Mouse (Mus musculus): Measurements from ENCODE around the gene Creld1. TPM values are rescaled to one million over a fixed set of nuclear protein-coding genes. Genes with fewer than 3 reads are reported as not detected.

Gene Creld1
- total and polyA plus RNA-seq, 3 experiments, result 5.9 to 26.7 TPM; not detected in 1

DNA sequence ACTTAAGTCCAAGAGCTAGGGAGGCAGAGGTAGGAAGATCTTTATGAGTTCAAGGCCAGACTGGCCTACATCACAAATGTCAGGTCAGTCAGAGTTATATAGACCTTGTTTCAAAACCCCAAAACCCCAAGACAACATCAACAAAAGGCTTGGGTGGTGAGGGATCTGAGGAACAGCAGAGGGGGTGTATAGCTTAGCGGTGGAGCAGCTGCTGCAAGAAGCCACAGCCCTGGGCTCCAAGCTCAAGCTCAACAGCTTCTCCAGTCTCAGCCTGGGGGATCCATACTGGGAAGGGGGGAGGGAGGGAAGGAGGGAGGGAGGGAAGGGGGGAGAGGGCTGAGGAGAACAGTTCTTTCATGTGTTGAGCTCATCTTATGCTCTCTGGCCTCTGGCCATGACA, 22.6 kb downstream of the Creld1 start:
- H3K4me3 ChIP-seq (ENCODE audit: control insufficient read depth in 1 of 2, insufficient read depth in 1 of 2, low read depth in 2 of 2, low read length in 2 of 2), result no peak overlapping the region
- H3K36me3 ChIP-seq (ENCODE audit: control insufficient read depth in 1 of 2, insufficient read depth in 2 of 2, low read length in 2 of 2), result no peaks in the 10 kb centered on the region
- no peak overlapping the region for H3K27ac ChIP-seq (ENCODE audit: control insufficient read depth, low read depth, low read length)
- H3K4me1 ChIP-seq (ENCODE audit: control insufficient read depth in 1 of 2, insufficient read depth in 2 of 2, low read length in 2 of 2), result no peaks in the 10 kb centered on the region; a peak in 1 of 4 replicates
- H3K27me3 ChIP-seq (ENCODE audit: control insufficient read depth in 1 of 2, insufficient read depth in 2 of 2, low read length in 2 of 2), result no peaks in the 10 kb centered on the region
- no peaks in the 10 kb centered on the region for H3K9me3 ChIP-seq (replicated peaks; ENCODE audit: insufficient read depth, low read length)
- no peak overlapping the region for H3K9ac ChIP-seq (ENCODE audit: control insufficient read depth, low read depth, low read length, poor library complexity, severe bottlenecking)
- H3K79me2 ChIP-seq (ENCODE audit: control insufficient read depth, insufficient read depth, low read length, poor library complexity), result no peaks in the 10 kb centered on the region
- no peak for TF ChIP-seq TAL1 (IDR thresholded peaks at IDR 0.05; ENCODE audit: low read length)
- TF ChIP-seq ETS1 (IDR thresholded peaks at IDR 0.05; ENCODE audit: low read depth, low read length), result no peak
- no peak for TF ChIP-seq CHD1 (IDR thresholded peaks at IDR 0.05; ENCODE audit: low read depth, low read length)
- TF ChIP-seq CHD2 (IDR thresholded peaks at IDR 0.05; ENCODE audit: low read length), result no peak
- TF ChIP-seq UBTF (IDR thresholded peaks at IDR 0.05; ENCODE audit: borderline replicate concordance, insufficient read depth, low read depth, low read length), result no peak
- no peak for TF ChIP-seq EP300 (IDR thresholded peaks at IDR 0.05; ENCODE audit: low read depth in 1 of 2, low read length in 2 of 2)
- DNase-seq (ENCODE audit: low read depth, low spot score), result no peak

DNA sequence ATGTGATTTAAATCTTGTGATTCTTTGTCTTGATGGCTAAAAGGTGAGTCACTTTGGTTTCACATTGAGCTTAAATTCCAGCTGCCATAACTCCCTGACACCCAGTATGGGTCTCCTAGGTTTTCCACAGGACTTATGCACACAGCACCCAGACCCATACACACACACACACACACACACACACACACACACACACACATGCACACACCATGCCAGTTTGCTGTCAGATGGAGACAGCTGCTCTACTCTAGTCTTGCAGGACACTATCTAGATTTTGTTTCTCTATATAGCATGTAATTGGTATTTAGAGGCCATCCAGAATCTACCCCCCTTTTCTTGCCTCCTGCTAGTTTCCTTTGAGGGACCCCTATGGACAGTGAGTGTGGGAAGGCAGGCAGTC, 24.0 kb downstream of the Creld1 start:
- no peak for DNase-seq (ENCODE audit: low read depth, low spot score)
- Histone ChIP-seq H3K27me3 (ENCODE audit: control insufficient read depth in 1 of 2, insufficient read depth in 2 of 2, low read length in 2 of 2) (no peaks in the 10 kb centered on the region), H3K4me3 (ENCODE audit: control insufficient read depth in 1 of 2, insufficient read depth in 1 of 2, low read depth in 2 of 2, low read length in 2 of 2) (no peak overlapping the region), H3K36me3 (ENCODE audit: control insufficient read depth in 1 of 2, insufficient read depth in 2 of 2, low read length in 2 of 2) (no peaks in the 10 kb centered on the region), H3K9ac (ENCODE audit: control insufficient read depth, low read depth, low read length, poor library complexity, severe bottlenecking) (no peak overlapping the region), H3K9me3 (replicated peaks; ENCODE audit: insufficient read depth, low read length) (no peaks in the 10 kb centered on the region), H3K79me2 (ENCODE audit: control insufficient read depth, insufficient read depth, low read length, poor library complexity) (no peaks in the 10 kb centered on the region), H3K4me1 (ENCODE audit: control insufficient read depth in 1 of 2, insufficient read depth in 2 of 2, low read length in 2 of 2) (no peaks in the 10 kb centered on the region; a peak in 1 of 4 replicates), H3K27ac (ENCODE audit: control insufficient read depth, low read depth, low read length) (no peak overlapping the region)
- TF ChIP-seq RAD21 (IDR thresholded peaks at IDR 0.05; ENCODE audit: low read depth, low read length) (no peak), GABPA (IDR thresholded peaks at IDR 0.05; ENCODE audit: low read depth, low read length) (no peak), MAFK (IDR thresholded peaks at IDR 0.05; ENCODE audit: borderline replicate concordance, low read depth, low read length) (no peak), UBTF (IDR thresholded peaks at IDR 0.05; ENCODE audit: borderline replicate concordance, insufficient read depth, low read depth, low read length) (no peak)

DNA sequence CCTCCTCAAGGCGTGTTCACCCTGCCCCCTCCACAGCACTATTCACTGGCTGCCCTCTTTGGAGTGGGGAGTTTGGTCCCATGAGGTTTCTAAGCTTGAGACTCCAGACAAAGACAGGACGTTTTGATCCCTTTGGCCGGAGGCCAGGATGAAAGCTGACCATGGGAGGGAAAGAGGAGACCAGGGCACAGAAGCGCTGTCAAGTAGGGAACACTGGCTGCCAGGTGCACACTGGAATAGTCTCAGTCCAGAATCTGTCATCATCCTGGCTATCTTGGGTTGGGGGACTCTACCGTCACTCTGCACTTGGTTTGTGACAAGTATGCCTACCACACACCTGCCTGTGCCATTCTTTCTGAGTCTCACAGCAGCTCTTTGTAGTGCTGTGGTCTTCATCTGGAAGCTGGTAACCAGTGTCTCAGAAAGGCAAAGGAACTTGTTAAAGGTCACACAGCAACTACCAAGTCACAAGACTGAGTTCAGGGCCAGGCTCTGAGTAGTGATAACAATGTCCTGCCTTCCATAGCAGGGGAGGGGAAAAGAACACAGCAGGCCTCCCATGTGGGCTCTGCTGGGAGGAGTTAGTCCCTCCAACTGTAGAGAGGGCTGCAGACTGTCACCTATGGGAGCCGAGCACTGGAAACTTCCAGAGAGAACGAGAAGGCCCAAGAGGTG, 25.3 kb downstream of the Creld1 start:
- TF ChIP-seq ELF1 (IDR thresholded peaks at IDR 0.05; ENCODE audit: low read depth, low read length) (no peak), MXI1 (IDR thresholded peaks at IDR 0.05; ENCODE audit: low read depth, low read length) (no peak), MAX (IDR thresholded peaks at IDR 0.05; ENCODE audit: low read length) (no peak), UBTF (IDR thresholded peaks at IDR 0.05; ENCODE audit: borderline replicate concordance, insufficient read depth, low read depth, low read length) (no peak), CTCF (IDR thresholded peaks at IDR 0.05 in 2 of 3, conservative IDR thresholded peaks at IDR 0.05 in 1 of 3; ENCODE audit: control insufficient read depth in 1 of 3, insufficient read depth in 1 of 3, low read depth in 2 of 3, low read length in 3 of 3, poor library complexity in 1 of 3, severe bottlenecking in 1 of 3) (no peak), SMC3 (IDR thresholded peaks at IDR 0.05; ENCODE audit: low read depth, low read length) (no peak), SIN3A (IDR thresholded peaks at IDR 0.05; ENCODE audit: low read length) (no peak), HCFC1 (IDR thresholded peaks at IDR 0.05; ENCODE audit: low read depth, low read length) (no peak), USF2 (IDR thresholded peaks at IDR 0.05; ENCODE audit: borderline replicate concordance in 1 of 2, insufficient read depth in 1 of 2, low read depth in 1 of 2, low read length in 2 of 2) (no peak), KAT2A (conservative IDR thresholded peaks at IDR 0.05; ENCODE audit: low read depth, low read length) (no peak), TAL1 (IDR thresholded peaks at IDR 0.05; ENCODE audit: low read length) (no peak), ZNF384 (IDR thresholded peaks at IDR 0.05; ENCODE audit: low read depth, low read length) (no peak), MYB (IDR thresholded peaks at IDR 0.05; ENCODE audit: low read depth, low read length) (no peak), POLR2AphosphoS5 (IDR thresholded peaks at IDR 0.05; ENCODE audit: borderline replicate concordance, low read depth, low read length) (no peak), CHD1 (IDR thresholded peaks at IDR 0.05; ENCODE audit: low read depth, low read length) (no peak), POLR2AphosphoS2 (IDR thresholded peaks at IDR 0.05; ENCODE audit: low read length) (no peak), TBP (IDR thresholded peaks at IDR 0.05; ENCODE audit: low read depth, low read length) (no peak), EP300 (IDR thresholded peaks at IDR 0.05; ENCODE audit: low read depth in 1 of 2, low read length in 2 of 2) (no peak)

More for the DNA sequence above, 25.3 kb downstream of the Creld1 start:
- no peak overlapping the region for H3K9ac ChIP-seq (ENCODE audit: control insufficient read depth, low read depth, low read length, poor library complexity, severe bottlenecking)
- H3K27ac ChIP-seq (ENCODE audit: control insufficient read depth, low read depth, low read length), result no peak overlapping the region
- H3K4me1 ChIP-seq (ENCODE audit: control insufficient read depth in 1 of 2, insufficient read depth in 2 of 2, low read length in 2 of 2), result no peaks in the 10 kb centered on the region; a peak in 1 of 4 replicates
- no peaks in the 10 kb centered on the region for H3K9me3 ChIP-seq (replicated peaks; ENCODE audit: insufficient read depth, low read length)
- peak; percentile 19 for DNase-seq (ENCODE audit: low read depth, low spot score)
- H3K4me3 ChIP-seq (ENCODE audit: control insufficient read depth in 1 of 2, insufficient read depth in 1 of 2, low read depth in 2 of 2, low read length in 2 of 2), result no peak overlapping the region
- H3K36me3 ChIP-seq (ENCODE audit: control insufficient read depth in 1 of 2, insufficient read depth in 2 of 2, low read length in 2 of 2), result peaks cover 0 to 2% of the 10 kb centered on the region in 2 experiments; a peak in 1 of 4 replicates
- no peaks in the 10 kb centered on the region for H3K27me3 ChIP-seq (ENCODE audit: control insufficient read depth in 1 of 2, insufficient read depth in 2 of 2, low read length in 2 of 2)
- no peaks in the 10 kb centered on the region for H3K79me2 ChIP-seq (ENCODE audit: control insufficient read depth, insufficient read depth, low read length, poor library complexity)
